Mouse (Mus musculus) liver, embryonic 14.5 days (tissue): ENCODE data around the gene Tmem147. TPM values are rescaled to one million over a fixed set of nuclear protein-coding genes. Genes with fewer than 3 reads are reported as not detected.
A peak's percentile ranks its signal among the peaks of the same experiment; 100 is the strongest.

Source experiments
- ATAC-seq: fragments of 200-750 bp; cut with Nextera tagmentation; 2 replicates; pipeline ENCODE4 v1.8.0; 2017; ENCODE audit warnings: moderate number of reproducible peaks, mild to moderate bottlenecking, moderate library complexity; ENCODE audit not compliant: insufficient read depth
- DNase-seq, 3 experiments: peaks; one replicate each; pipeline ENCODE4 v3.0.0-alpha.2; 2012 to 2013; ENCODE audit warnings: low read depth in 3 of 3, low spot score in 3 of 3
- H3K27ac ChIP-seq: fragments of 300-500 bp; sonication (generic); 2 replicates; pipeline ENCODE4 v1.5.1; 2014; ENCODE audit warnings: moderate library complexity, mild to moderate bottlenecking, control low read depth, inconsistent platforms
- H3K27me3 ChIP-seq: fragments of 300-500 bp; sonication (generic); 2 replicates; pipeline ENCODE4 v1.6.1; 2014; ENCODE audit warnings: mild to moderate bottlenecking, low read length, moderate library complexity; ENCODE audit not compliant: control insufficient read depth, insufficient read depth
- H3K36me3 ChIP-seq: fragments of 300-500 bp; sonication (generic); replicated peaks from 2 replicates; pipeline ENCODE4 v1.6.1; 2014; ENCODE audit warnings: low read depth; ENCODE audit not compliant: control insufficient read depth, insufficient read depth
- H3K4me1 ChIP-seq, 2 experiments: fragments of 200-500 bp in 1 of 2; fragments of 300-500 bp in 1 of 2; sonication (generic) in 1 of 2; replicated peaks; 2 replicates each; pipeline ENCODE4 v1.6.1; 2012 to 2014; ENCODE audit warnings: antibody characterized with exemption in 1 of 2, inconsistent platforms in 1 of 2, low read length in 1 of 2; ENCODE audit not compliant: control insufficient read depth in 2 of 2, insufficient read depth in 2 of 2
- H3K4me2 ChIP-seq: fragments of 300-500 bp; sonication (generic); 2 replicates; pipeline ENCODE4 v1.6.1; 2014; ENCODE audit warnings: low read depth, mild to moderate bottlenecking, control low read depth, moderate library complexity
- H3K4me3 ChIP-seq, 2 experiments: fragments of 200-500 bp in 1 of 2; fragments of 300-500 bp in 1 of 2; sonication (generic) in 1 of 2; 2 replicates each; pipeline ENCODE4 v1.5.1; 2012 to 2014; ENCODE audit warnings: low read depth in 2 of 2, low read length in 2 of 2, mild to moderate bottlenecking in 2 of 2, control low read depth in 1 of 2, inconsistent platforms in 1 of 2, moderate library complexity in 1 of 2; ENCODE audit not compliant: insufficient read depth in 1 of 2
- H3K9ac ChIP-seq: fragments of 300-500 bp; sonication (generic); replicated peaks from 2 replicates; pipeline ENCODE4 v1.6.1; 2014; ENCODE audit warnings: mild to moderate bottlenecking, control low read depth, moderate library complexity
- H3K9me3 ChIP-seq: fragments of 300-500 bp; sonication (generic); 2 replicates; pipeline ENCODE4 v1.6.1; 2016; ENCODE audit warnings: low read length, mixed read lengths; ENCODE audit not compliant: control insufficient read depth
- CTCF ChIP-seq: IDR thresholded peaks from 2 replicates; pipeline ENCODE4 v1.5.1; 2016; ENCODE audit warnings: antibody characterized with exemption, low read depth, control low read depth
- EP300 ChIP-seq: IDR thresholded peaks from 2 replicates; pipeline ENCODE4 v1.6.1; 2016; ENCODE audit warnings: antibody characterized with exemption, low read depth
- WGBS: fragments of 180-500 bp; shearing (Covaris S2); extraction: QIAGEN DNeasy Blood & Tissue Kit; methylation state at CpG from one replicate; pipeline ENCODE4 v1.1.7; 2014; ENCODE audit not compliant: insufficient replicate concordance; 5-methylcytosine and 5-hydroxymethylcytosine counted together
- polyA plus RNA-seq, 2 experiments: library from polyadenylated mRNA; depleted of rRNA in 1 of 2; stranded (reverse) in 1 of 2; unstranded in 1 of 2; fragments of >200 nt; fragmentation: Nextera tagmentation in 1 of 2; extraction: Ambion mirVana in 1 of 2; gene quantifications; 2 replicates each; pipeline versions ENCODE4 v1.2.1 to v1.2.3; 2012 to 2014

Gene Tmem147
- polyA plus RNA-seq (2012; rRNA removed): 63.3 and 64.4 TPM in 2 replicates
- 110 and 117 TPM in 2 replicates for polyA plus RNA-seq (2014; fragmentation: Nextera tagmentation; extraction: Ambion mirVana)

GRCm38 (mm10) chr7:30729396-30730063 is at the start of gene Tmem147:
Tmem147 (minus strand) TSS chr7:30729540.
- Histone ChIP-seq H3K9me3 (no peaks in the 10 kb centered on the region), H3K4me3 (peak within 1 kb of the TSS; percentile 75 to 85), H3K27ac (peak within 1 kb of the TSS; percentile 89), H3K27me3 (no peaks in the 10 kb centered on the region), H3K4me2 (peak within 1 kb of the TSS; percentile 84), H3K36me3 (0 out of 2 replicates have a peak, but pooled peaks cover 2% of the 10 kb centered on the region), H3K4me1 (peaks cover 7 to 11% of the 10 kb centered on the region in 2 experiments; a peak in 3 of 4 replicates), H3K9ac (peak within 1 kb of the TSS; percentile 86)
- peak; percentile 95 for ATAC-seq
- peak; percentile 85 to 87 (median 85) for DNase-seq
- TF ChIP-seq CTCF (peak; percentile 66), EP300 (no peak; the same call in 1 of the 2 replicates)
- 1% methylated on average over 60 of the region's 60 CpGs for WGBS

DNA sequence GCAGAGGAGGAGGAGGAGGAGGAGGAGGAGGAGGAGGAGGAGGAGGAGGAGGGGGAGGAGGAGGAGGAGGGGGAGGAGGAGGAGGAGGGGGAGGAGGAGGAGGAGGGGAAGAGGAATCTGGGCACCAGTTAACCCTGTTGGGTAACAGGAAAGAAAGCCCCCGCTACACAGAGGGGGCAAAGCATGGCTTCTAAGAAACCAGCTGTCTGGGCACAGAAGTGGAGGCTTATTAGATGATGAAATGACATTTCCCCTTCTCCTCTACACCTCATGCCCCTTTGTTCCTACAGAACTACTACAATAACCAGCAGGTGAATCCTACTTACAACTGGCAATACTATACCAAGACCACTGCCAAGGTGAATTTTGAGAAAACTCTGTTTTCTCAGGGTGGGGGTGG is 48.6 kb upstream of the Tmem147 start:
- Histone ChIP-seq H3K36me3 (no peaks in the 10 kb centered on the region), H3K4me3 (no peak overlapping the region), H3K4me2 (no peak overlapping the region), H3K4me1 (no peaks in the 10 kb centered on the region), H3K9me3 (no peaks in the 10 kb centered on the region), H3K9ac (no peak overlapping the region), H3K27me3 (no peaks in the 10 kb centered on the region), H3K27ac (no peak overlapping the region)
- TF ChIP-seq EP300 (no peak), CTCF (no peak)
- ATAC-seq: no peak
- no peak for DNase-seq
- 38% methylated on average over 1 of the region's 1 CpGs for WGBS

DNA sequence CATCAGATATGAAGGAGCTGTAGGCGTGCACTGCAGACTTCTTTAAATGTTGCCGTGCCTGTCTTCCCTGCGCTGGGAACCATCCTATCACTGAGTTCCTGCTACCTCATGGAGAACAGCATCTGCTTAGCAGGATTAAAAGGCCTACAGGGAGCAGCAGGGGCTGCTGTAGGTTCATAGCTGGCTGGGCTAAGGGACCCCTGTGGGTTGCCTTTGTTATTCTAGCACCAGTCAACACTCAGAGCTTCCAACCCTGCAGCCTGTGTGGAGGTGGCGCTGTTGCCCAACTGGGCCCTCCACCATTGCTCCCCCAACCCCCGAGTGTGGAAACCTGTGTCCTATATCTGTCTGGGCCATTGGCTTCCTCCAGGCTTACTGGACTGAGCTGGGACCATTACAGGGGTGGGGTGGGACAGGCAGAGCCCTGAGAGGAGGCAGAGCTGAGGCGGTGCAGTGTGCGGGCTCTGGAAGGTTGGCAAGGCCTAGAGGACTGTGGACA is 47.8 kb upstream of the Tmem147 start:
- TF ChIP-seq EP300: no peak
- TF ChIP-seq CTCF: no peak
- ATAC-seq: no peak

DNA sequence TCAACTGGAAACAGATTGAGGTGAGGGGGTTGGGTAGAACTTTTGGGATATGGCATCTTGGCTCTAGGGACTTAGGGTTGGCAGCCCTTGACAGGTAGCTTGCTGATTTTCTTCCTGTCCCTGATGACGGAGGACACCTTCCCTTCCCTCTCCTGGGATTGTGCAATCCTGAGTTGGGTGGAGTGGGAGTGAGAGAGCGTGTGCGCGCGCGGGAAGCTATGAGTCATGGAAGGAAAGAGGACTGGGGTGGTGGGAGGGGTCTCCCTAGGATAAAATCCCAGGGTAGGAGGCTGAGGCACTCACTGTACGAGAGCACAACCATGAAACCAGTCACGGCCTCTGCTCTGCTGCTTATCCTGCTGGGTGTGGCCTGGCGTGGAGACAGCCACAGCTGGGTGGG is 46.8 kb upstream of the Tmem147 start:
- H3K36me3 ChIP-seq: no peaks in the 10 kb centered on the region
- 61% methylated on average over 9 of the region's 9 CpGs for WGBS
- H3K4me1 ChIP-seq: no peaks in the 10 kb centered on the region
- ATAC-seq: no peak
- TF ChIP-seq CTCF (no peak), EP300 (no peak)
- H3K27ac ChIP-seq: no peak overlapping the region
- no peaks in the 10 kb centered on the region for H3K27me3 ChIP-seq
- no peak for DNase-seq
- H3K4me3 ChIP-seq: no peak overlapping the region
- no peaks in the 10 kb centered on the region for H3K9me3 ChIP-seq
- no peak overlapping the region for H3K9ac ChIP-seq
- H3K4me2 ChIP-seq: no peak overlapping the region

More for the DNA sequence above, 47.8 kb upstream of the Tmem147 start:
- H3K4me3 ChIP-seq: no peak overlapping the region
- H3K27ac ChIP-seq: no peak overlapping the region
- H3K36me3 ChIP-seq: no peaks in the 10 kb centered on the region
- no peaks in the 10 kb centered on the region for H3K4me1 ChIP-seq
- DNase-seq: no peak
- no peak overlapping the region for H3K9ac ChIP-seq
- H3K27me3 ChIP-seq: no peaks in the 10 kb centered on the region
- WGBS: 45% methylated on average over 7 of the region's 7 CpGs
- no peaks in the 10 kb centered on the region for H3K9me3 ChIP-seq
- H3K4me2 ChIP-seq: no peak overlapping the region

DNA sequence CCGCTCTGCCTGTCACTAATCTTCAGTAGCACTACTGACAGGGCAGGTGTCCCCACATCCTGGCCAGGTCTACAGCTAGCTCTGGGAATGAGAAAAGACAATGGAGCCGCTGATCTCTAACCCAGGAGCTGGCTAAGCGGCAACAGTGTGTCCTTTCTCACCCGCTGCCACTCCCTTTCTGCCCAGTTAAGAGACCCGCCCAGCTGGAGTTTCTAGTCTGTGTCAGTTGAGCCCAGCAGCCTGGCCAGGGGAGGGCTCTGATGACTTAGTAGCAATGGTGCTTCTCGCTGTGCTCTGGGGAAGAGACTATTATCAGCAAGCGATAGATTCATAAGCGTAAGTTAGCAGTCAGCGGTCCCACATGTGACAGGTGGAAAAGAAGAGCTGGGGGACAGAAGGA is 39.9 kb upstream of the Tmem147 start:
- H3K27ac ChIP-seq: no peak overlapping the region
- no peaks in the 10 kb centered on the region for H3K9me3 ChIP-seq
- no peak overlapping the region for H3K9ac ChIP-seq
- no peaks in the 10 kb centered on the region for H3K4me1 ChIP-seq
- TF ChIP-seq CTCF (no peak), EP300 (no peak)
- H3K4me2 ChIP-seq: no peak overlapping the region
- DNase-seq: no peak
- no peak overlapping the region for H3K4me3 ChIP-seq
- no peaks in the 10 kb centered on the region for H3K27me3 ChIP-seq
- H3K36me3 ChIP-seq: no peaks in the 10 kb centered on the region
- no peak for ATAC-seq
- 26% methylated on average over 9 of the region's 9 CpGs for whole genome bisulfite sequencing
